Mouse (Mus musculus) ovary, adult 18-20 months (tissue): ENCODE measurements around the gene Grin3a.

ENCODE experiments used
- DNase-seq: peaks from one replicate; pipeline ENCODE4 v3.0.0; 2022; ENCODE audit warnings: low spot score, mixed read lengths

Grin3a gene

DNA sequence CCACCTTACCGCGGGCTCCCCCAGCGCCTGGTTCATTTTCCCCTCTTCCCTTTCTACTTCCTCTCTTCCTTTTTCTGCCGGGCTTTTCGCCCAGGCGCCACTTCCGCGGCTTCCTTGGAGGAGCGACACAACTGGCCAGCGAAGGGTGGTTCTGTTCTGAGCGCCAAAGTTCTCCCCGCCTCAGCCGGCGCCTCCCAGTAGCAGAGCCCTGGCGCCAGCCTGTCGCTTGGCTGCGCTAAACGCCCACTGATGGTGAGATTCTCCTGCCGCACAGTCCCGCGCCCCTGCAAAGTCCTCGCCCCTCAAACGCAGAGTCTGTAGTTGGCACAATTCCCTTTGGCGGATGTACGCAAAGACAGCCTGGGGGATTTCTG is at the start of gene Grin3a:
Gene Grin3a, minus strand, starts transcription at position 133 of the 374 bp plus-strand sequence.
- no peak for DNase-seq

DNA sequence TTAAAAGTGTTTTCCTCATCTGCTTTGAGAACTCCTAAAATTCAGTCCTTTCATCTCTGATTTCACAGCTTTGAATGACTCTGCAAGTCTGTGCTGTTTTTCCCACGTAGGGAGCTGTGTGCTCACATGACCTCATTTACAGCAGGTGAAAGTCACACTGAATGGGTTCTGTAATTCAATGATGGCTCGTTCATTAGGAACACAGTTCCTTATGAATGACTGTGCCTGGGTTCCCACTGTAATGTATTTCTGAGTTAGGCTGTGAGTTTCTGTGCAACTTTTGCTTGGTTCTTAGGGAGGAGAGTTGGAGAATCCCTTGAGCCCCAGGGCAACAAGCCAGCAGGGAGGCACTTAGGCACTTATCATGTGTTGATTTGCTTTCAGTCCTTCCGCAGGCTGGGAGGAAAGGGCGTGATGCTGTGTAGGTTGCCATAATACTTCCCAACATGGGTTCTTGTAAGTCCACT is 46.3 kb upstream of the Grin3a start:
- no peak for DNase-seq

DNA sequence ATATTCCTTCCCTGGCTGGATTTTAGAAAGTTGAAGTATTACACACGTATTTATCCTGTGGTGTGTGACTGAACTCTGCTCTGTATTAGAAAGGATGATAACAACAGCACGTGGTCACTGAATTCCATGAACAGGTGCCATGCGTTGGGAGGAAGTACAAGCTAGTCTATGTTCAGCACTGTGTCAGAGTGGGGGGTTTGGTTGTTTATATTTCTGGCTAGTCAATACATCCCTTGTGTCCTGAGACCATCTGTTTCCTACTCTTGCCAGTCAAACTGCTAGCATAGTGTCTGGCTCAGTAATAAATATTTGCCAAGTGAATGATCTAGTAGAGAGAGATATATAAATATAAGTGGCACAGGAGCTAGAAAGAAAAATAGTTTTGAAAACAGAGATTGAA is 31.5 kb upstream of the Grin3a start:
- no peak for DNase-seq

DNA sequence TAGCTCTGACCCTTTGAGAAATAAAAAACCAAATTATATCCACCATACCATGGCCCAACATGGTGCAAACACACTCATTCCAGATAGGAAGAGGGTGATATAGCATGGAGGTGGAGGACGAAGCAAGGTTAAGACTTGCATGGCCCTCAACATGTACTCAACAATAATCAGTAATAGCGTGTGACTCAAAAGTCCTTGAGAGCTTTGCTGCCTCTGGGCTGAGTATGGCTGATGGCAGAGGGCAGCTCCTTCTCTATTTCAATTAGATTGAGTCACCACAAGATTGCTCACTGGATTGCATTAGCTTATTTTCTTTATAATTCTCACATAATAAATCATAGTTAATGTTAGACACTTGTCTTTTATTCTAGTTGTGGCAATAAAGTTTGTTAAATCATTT is 15.1 kb upstream of the Grin3a start:
- no peak for DNase-seq

DNA sequence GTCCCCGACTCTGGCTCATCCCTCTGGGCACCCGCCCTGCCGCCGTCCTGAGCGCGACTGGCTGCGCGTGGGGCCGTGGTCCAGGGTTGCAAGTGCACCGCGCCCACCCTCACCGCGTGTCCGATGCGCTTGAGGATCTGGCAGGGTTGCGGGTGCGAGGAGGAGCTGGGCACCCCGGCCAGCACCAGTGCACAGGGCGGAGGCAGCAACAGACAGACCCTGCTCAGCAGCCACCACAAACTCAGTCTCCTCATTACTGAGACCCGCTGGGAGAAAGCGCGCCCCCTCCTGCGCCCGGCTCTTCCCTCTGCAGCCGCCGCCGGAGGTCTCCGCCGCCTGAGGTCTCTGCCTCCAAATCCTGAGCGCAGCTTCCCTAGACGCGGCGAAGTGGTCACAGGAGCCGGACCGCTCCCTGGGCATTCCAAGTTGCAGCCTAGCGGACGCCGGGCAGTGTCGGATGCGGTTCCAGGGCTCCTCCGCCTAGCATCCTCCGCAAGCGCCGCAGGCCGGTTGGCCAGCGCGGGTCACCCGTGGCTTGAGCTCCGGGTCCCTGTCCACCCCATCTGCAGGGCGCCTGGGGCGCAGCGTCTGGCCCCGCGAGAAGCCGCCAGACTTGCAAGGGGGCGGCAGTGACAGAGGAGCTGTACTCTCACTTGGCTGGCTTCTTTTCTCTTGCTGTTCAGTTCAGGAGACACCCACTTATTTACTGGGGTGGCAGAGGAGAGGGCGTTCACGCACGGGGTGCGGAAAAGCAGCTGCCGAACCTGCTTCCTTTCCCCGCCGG is 524 bp downstream of the Grin3a start:
- DNase-seq = no peak

DNA sequence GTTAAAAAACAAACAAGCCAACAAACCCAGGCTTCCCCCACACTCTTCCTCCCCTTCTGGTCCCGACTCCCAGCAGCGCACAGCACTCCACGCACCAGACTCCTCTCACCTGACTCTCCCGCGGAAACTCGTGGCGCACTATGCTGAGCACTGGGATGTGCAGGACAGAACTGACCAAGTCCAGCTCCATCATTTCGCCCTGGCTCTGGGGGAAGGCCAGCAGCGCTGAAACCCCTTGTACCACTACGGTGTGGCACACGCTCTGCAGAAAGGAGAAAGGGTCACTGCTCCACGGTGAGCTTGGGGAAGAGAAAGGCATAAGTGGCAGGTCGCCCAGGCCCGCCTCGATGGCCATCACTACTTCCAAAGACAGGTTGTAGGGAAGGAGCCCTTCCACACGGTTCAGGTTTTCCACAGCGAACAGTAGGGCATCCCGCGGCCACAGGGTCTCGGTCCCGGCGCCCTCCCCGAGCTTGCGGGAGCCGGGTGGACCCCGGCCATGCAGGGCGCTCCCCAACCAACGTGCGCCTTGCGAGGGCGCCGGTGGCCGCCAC is 1.2 kb downstream of the Grin3a start:
- DNase-seq = no peak

DNA sequence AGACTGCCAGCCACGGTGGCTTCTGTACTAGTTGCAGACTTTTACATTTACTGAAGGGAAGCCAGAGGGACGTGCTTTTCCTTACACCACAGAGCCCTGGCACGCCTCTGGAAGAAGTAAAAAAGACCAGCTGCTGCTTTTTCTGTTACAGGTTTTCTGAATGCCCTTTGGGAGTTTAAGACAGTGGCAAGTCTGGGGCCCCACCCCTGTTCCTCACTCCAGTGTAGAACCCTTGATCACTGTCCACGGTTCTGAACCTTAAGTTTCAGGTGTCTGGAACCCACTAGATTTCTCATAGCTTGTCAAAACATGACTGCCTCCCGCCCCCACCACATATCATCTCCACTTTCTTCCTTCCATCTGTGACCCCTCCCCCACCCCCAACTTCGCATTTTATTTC is 1.8 kb downstream of the Grin3a start:
- DNase-seq = no peak

DNA sequence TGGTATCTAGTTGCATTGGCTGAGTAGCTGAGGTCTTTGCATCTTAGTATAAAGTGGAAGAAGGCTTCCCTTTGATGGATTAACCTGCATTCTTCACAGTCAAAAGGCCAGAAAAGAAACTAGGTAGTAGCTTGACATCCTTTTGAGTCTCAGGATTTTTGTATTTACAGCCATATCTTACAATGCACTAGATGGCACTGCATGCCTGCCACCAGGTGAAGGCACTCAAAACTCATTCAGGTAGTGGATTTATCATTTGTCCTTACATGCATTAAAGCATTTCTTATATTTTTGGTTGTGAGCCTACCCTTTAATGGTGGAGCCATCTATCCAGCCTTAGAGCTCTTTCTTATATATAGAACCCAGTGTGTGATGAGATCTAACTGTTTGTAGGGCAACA is 13.5 kb downstream of the Grin3a start:
- DNase-seq = no peak

DNA sequence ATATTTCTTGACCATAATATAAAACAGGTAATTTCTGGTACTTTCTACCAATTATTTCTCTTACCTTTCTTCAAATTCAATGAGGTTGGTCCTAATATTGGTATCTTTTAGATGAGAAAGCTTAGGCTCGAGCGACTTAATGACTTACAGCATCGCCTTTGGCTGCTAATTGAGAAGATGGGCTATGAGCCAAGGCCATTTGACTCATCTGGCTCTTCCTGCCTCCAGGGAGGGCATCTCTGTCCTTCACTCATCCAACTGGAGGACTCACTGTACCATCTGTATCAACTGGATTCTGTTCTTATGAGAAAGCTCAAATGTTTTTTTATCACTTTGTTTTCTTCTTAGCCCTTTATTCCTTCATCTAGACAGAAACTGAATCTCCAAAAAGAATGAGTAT is 31.7 kb downstream of the Grin3a start:
- no peak for DNase-seq

DNA sequence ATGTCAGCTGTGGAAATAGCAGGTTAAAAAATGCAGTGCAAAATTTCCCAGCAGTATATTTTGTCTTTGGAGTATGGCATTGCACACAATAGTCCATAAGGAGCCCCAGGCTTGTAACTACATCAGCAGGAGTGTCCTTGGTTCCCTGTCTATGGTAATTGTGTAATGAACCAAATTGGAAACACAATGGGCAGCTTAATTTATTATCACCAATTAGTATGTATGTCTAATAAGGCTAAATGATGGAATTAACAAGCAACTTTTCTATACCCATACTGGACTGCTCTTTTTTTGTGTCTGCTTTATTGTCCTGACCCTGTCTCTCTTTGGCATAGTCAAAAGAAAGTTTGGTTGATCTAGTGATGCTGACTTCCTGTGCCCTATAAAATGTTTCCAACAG is 38.8 kb downstream of the Grin3a start:
- no peak for DNase-seq

DNA sequence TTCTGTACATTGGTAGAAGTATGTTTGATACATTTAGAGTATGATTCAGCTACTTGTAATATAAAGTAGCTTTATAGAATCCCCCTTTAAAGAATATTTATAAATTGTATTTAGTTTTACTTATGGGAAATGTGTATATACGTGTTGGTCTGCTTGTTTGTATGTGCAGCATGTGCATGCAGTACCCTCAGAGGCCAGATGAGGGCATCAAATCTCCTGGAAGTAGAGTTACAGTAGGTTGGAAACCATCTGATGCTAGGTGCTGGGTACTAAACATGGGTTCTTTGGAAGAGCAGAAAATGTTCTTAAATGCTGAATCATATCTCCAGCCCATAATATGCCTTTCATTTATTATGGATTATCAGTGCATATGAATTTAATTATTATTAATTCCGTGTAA is 46.2 kb downstream of the Grin3a start:
- DNase-seq = no peak

DNA sequence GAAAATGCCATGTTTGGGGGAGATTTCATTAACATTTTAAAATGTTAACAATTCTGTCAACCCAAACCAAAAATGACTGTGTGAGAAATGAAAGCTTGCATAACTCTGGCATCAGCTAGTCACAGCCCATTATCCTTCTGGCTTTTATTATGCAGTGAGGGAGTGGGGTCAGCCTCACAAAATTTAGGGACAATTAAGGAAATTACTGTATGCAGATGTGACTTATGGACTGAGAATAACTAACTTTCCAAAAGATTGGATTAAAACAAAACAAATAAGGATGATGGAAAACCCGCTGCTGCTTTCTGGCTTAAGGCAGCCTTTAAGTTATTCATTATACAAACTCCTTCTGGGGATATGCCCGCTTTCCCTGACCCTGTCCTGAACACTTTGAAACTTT is 56.6 kb downstream of the Grin3a start:
- no peak for DNase-seq

DNA sequence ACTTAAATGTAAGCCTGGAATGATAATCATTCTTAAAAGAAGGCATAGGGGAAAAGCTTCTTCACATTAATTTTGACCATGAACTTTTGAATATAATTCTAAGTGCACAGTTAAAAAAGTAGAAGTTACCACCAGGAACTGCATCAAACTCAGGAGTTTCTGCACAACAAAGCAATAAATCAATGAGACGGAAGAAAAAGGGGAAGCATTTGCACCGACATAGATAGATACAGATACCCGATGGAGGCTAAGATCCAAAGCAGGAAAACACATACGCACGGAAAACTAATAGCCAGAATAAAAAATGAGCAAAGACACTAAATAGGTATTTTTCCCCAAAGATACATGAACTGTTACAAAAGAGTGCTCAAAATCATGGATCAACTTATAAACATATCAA is 102.7 kb downstream of the Grin3a start:
- no peak for DNase-seq

DNA sequence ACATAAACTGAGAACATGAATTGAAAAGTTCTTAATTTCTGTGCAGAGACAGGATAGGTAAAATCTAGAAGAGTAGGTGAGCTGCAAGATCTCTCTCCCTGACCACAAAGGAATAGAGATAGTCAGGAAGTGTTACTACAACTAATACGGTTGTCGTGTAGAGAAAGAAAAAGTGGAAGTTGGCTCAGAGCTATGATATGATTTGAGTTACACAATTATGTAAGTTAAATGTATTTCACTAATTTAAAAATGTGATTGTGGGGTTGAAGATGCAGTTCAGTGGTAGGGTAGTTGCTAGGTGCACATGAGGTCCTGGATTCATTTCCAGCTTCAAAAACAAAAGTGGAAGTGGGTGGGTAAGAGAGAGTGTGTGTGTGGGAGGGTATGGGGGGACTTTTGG is 103.6 kb downstream of the Grin3a start:
- no peak for DNase-seq

DNA sequence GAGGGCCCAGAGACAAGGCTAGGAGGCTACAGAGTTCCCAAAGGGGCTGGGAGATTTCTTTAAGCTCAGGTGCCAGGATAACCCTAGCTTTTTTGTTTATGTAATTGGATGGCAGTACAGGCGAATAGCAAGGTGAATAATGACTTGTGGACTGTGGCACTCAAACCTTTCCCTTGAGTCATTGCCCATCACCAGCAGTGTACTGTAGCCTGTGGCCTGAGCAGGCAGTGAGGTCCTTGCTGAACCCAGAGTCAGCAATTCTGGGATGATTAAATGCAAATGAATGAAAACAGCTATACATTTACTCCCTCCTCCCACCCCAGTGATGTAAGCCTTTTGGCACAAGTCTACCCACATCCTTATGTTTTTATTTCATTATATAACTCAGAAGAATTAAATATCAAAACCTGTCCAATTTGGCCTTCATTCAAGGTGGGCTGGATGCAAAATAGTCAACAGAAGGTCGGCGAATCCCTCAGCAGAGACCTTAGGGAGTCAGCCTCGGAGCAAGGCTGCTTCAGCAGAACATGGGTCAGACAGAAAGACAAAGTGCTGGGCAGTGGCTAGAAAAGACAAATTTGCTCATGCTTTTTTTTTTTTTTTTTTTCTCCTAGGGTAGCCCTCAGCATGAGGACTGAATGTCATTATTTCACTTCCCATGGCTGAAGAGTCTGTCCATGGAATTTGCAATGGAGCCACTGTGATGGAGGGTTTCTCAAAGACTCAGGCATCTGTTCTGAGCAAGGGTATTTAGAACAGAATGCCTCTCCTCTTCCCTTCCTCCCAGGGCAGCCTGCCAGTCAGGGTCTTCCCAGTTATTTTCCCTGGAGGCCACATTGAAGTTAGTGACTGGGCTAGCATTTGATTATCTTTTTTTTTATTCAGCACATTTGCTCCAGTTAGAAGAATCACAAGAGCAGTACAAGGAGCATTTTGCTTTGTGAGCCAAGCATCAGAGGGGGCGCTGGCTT is 104.5 kb downstream of the Grin3a start:
- DNase-seq = no peak

DNA sequence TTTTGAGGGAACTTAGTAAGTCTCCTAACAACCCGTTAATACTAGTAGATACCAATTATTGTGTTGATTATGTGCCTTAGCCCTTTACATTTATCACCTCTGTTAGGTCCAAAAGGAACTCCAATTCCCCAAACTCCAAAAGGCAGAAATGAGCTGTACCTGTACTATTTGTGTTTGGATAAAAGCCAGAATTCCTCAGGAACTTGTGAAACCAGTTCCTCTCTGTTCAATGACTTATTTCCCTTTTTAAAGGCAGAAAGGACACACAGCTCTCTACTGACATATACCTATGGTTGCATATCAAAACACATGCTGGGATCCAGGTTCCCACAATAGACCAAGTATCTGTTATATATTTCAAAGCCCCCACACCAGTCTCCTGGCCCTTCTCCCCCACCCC is 106.0 kb downstream of the Grin3a start:
- no peak for DNase-seq

DNA sequence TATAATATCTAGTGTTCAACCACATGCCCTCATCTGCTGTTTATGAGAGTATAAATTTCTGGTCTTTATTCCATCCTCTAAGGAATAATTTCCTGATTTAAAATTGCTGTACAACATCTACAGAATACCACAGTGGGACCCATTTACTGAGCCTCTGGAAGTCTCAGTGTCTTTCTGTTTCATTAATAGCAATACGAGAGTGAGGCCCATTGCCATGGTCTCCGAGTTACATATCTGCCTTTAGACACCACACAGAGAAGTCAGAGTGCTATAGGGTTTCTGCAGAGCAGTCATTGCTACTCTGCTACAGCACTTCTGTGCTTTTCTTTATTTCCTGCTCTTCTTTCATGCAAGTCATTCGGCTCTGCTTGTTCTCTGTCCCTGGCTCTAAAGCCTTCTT is 116.2 kb downstream of the Grin3a start:
- DNase-seq = no peak

DNA sequence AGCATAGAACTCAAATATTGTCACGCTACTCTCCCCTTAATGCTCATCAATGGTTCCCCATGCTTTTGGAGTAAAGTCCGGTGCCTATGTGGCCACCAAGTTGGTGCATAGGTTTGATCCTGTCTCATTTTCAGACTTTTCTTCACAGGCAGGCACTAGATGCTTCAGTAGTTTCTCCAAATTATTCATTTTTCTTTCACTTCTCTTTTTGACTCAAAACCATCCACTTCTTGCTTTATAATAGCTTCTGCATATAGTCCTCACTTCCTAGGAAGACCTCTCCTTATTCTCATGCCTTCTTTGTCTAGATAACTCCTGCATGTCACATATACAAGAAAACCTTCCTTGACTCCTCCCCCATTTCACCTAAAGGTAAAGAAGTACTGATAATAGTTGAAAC is 121.6 kb downstream of the Grin3a start:
- no peak for DNase-seq

DNA sequence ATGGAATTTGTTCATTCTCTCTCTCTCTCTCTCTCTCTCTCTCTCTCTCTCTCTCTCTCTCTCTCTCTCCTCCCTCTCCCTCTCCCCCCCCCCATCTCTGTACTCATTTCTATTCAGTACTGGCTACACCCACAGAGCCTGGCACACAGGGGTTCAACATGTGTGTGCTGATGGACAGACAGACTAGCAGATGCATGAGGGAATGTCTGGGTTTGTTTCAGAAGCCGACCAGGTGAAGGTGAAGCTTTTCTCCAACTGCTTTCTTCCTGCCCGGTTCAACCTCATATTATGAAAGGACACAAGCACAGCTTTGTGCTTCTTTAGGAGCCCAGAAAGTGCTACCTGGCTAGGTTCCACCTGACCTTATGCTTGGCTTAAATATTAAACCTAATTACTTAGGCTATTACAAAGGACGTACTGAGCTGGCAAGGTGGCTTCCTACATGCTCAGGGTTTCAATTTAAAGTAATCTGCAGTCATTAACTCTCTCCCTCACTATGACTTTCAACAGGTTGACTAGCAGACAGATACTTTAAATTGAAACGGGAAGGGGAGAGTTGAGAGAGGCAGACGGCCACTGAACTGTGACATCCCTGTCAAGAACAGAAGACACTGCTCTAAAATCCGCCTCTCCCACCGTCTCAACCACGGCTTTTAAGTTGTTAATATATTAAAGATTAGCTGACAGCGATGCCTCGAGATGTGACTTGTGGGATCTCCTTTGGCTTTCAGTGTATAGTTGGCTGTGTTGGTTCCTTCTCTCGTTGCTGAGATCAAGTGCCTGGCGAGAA is 153.9 kb downstream of the Grin3a start:
- DNase-seq = no peak

DNA sequence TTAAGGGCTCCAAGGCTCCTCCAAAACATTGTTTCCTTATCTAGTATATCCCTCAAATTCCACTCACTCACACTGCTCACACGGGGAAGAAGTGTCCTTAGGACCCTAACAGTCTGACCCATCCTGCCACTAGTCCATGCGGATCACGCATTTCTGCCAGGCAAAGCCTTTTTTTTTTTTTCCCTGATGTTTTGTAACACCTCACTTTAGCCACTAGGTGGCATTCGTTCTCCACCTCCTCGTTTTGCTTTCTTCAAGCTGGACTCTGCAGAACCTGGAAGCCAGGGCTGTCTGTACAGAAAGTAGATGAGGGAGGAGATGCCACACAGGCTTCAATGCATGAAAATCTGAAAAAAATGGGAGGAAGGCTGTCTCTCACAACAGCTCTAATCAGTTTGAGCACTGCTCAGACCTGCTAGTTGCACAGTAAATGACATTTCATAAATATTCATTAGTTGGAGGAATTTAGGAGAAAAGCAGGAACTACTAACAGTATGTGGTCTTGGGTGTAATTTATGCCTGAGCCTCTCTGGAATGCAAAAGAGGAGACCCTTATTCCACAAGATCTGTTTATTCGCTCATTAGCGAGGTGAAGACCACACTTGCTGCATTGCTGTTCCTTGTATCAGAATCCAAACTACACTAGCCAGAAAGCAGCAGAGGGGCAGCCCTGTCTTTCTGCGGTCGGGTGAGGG is 156.8 kb downstream of the Grin3a start:
- no peak for DNase-seq

DNA sequence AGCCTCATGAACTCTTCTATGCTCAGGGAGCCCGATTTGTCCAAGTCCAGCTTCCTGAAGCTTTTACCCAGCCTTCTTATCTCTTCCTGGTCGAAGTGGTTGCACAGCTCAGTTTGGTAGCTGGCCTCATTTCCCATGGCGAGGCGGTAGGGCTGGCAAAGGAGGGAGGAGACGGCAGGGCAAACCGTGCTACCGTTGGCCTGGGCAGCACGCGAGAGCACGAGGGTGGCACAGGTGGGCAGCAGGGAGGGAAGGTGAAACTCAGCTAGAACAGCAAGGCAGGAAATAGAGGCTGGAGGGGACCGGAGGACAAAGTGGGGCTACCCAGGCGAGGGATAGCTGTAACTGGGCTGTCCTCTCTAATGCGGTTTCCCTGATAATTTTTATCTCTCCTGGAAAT is 163.7 kb downstream of the Grin3a start, which contains the start of gene Ppp3r2:
Gene Ppp3r2, minus strand, starts transcription at position 213 of the 400 bp plus-strand sequence.
- no peak for DNase-seq
